Mouse (Mus musculus) erythroblast, embryonic 14.5 days (primary cell): ENCODE measurements around the gene Dclre1c. TPM values are rescaled to one million over a fixed set of nuclear protein-coding genes. Genes with fewer than 3 reads are reported as not detected.

Experiments
- H3K27me3 ChIP-seq: 2 replicates; pipeline ENCODE4 v1.6.1; 2012; ENCODE audit warnings: inconsistent platforms; ENCODE audit not compliant: control insufficient read depth
- H3K36me3 ChIP-seq: 2 replicates; pipeline ENCODE4 v1.6.1; 2012; ENCODE audit warnings: mild to moderate bottlenecking, inconsistent platforms; ENCODE audit not compliant: control insufficient read depth
- H3K4me1 ChIP-seq: 2 replicates; pipeline ENCODE4 v1.6.1; 2012; ENCODE audit warnings: inconsistent platforms; ENCODE audit not compliant: control insufficient read depth
- H3K4me3 ChIP-seq: replicated peaks from 2 replicates; pipeline ENCODE3; 2012; ENCODE audit warnings: moderate library complexity, mild to moderate bottlenecking, inconsistent platforms
- H3K9me3 ChIP-seq: 2 replicates; pipeline ENCODE4 v1.6.1; 2012; ENCODE audit warnings: low read length, inconsistent platforms, mixed read lengths; ENCODE audit not compliant: control insufficient read depth
- GATA1 ChIP-seq: IDR thresholded peaks from 2 replicates; pipeline ENCODE4 v1.6.1; 2012; ENCODE audit warnings: low read length, inconsistent platforms, mixed read lengths
- TAL1 ChIP-seq: IDR thresholded peaks from 3 replicates; pipeline ENCODE4 v1.6.1; 2012; ENCODE audit warnings: low read length, inconsistent platforms, mixed read lengths
- polyA plus RNA-seq: library from polyadenylated mRNA; stranded (reverse); fragments of >175 nt; gene quantifications from 2 replicates; pipeline ENCODE4 v1.2.3, GENCODE M21; 2012

Dclre1c gene
- polyA plus RNA-seq, 1 experiment, result 0.02 TPM

DNA sequence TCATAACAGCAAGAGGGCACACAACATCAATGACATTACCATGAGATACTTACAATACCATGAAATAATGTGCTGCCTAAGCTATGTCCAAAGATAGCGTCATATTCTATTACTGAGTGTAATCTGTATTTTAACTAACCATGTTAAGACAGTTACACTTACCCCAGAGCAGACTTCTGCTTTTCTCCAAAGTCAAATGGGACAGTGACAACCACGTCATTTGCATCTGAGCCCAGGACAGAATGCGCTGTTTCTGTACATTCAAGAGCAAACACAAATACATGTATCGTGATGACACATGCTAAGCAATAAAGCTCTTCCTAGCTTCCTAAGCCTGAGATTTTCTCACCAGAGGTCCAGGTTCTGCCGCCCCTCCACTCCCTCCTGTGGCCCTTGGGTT, 77.0 kb downstream of the Dclre1c start:
- Histone ChIP-seq H3K4me3 (no peak overlapping the region), H3K9me3 (no peaks in the 10 kb centered on the region), H3K4me1 (peaks cover 20% of the 10 kb centered on the region), H3K36me3 (peaks cover 92% of the 10 kb centered on the region), H3K27me3 (no peaks in the 10 kb centered on the region)
- TF ChIP-seq TAL1, result no peak
- no peak for TF ChIP-seq GATA1

DNA sequence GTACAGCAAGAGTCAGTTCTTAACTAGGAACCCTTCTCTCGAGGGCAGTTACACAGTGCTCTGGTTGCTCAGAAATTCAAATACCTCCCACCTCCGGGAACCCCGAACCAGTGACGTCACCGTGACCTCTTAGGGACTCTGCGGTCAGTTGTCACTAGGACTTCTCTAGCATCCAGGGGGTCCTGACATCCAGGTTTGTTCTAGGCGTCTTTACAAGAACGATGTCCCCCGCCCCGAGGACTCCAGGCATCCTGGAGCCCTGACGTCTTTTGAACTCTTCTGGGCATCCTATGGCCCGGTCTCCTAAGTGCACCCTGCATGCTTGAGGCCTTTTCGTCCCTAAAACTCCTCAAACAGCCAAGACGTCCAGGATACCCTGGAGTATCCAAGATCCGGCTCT, 88.1 kb downstream of the Dclre1c start:
- TF ChIP-seq TAL1 (no peak), GATA1 (no peak)
- Histone ChIP-seq H3K27me3 (no peaks in the 10 kb centered on the region), H3K4me3 (peak overlapping the region; percentile 75), H3K4me1 (peaks cover 24% of the 10 kb centered on the region), H3K9me3 (no peaks in the 10 kb centered on the region), H3K36me3 (peaks cover 43% of the 10 kb centered on the region)

DNA sequence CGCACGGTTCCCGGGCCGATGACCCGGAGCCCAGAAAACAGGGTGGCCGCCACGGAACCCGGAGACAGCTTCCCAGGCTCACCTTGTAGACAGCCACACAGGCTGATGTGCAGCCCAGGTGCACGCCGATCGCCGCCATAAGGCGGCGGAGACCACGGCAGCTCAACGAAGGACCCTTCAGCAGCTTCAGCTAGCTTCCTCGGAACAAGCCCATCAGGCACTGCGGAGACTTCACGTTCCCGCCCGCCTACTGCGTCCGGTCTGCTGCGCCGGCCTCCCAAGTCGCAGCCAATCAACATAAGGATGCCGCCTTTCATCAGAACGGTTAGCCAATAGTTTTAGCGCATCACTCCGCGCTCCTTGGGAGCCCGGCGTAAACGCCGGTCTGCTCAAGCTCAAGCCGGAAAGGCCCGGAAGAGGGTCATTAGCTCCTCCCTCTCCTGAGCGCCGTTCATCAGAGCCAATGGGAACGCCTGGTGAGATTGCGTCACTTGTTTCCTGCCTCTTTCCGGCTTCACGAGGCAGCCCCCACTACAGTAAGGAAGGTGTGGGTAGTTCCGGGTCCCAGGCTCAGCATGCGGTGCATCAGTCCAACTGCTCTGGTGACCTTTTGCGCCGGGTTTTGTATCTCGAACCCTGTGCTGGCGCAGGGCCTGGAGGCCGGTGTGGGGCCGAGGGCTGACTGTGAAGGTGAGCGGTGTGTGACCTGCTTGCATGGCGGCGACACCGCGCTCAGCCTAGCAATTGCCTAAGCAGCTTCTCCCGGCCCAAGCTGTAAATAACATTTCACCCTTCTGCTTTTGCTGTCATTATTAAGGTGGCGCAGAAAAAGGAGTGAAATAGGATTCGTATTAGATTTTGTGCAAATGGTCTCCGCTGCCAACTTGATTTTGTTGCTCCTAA, 88.9 kb downstream of the Dclre1c start, which contains the start of the genes Gm45902, Hspa14 and Cdnf:
Gene Gm45902 (minus strand): TSS at position 239 of the 903 bp plus-strand sequence.
Gene Hspa14 (minus strand): TSS at position 263 of the 903 bp plus-strand sequence.
Gene Cdnf (plus strand): TSS at position 479 of the 903 bp plus-strand sequence.
- peaks cover 24% of the 10 kb centered on the region for H3K4me1 ChIP-seq
- H3K27me3 ChIP-seq, result no peaks in the 10 kb centered on the region
- H3K4me3 ChIP-seq, result peak within 1 kb of the TSS; percentile 75
- no peak for TF ChIP-seq TAL1
- TF ChIP-seq GATA1, result no peak
- no peaks in the 10 kb centered on the region for H3K9me3 ChIP-seq
- peaks cover 36% of the 10 kb centered on the region for H3K36me3 ChIP-seq

Other genes with a start within 250 kb of the Dclre1c start
- 0.70 and 1.3 TPM in 2 replicates for gene Nmt2, start 139.9 kb upstream of the Dclre1c start, polyA plus RNA-seq
- gene Rpp38, start 91.5 kb upstream of the Dclre1c start, polyA plus RNA-seq, result 0.03 and 0.11 TPM in 2 replicates
- gene Acbd7, start 88.0 kb upstream of the Dclre1c start, polyA plus RNA-seq, result not detected in 2 replicates
- not detected in 2 replicates for gene Olah, start 26.9 kb upstream of the Dclre1c start, polyA plus RNA-seq
- not detected in 2 replicates for gene Meig1, start 1.5 kb upstream of the Dclre1c start, polyA plus RNA-seq
- gene Suv39h2, start 50.9 kb downstream of the Dclre1c start, polyA plus RNA-seq, result 0.12 and 0.31 TPM in 2 replicates
- 0.10 and 0.11 TPM in 2 replicates for gene Gm45902, start 88.7 kb downstream of the Dclre1c start, polyA plus RNA-seq
- 0.74 and 0.87 TPM in 2 replicates for gene Hspa14, start 88.7 kb downstream of the Dclre1c start, polyA plus RNA-seq
- gene Cdnf, start 88.9 kb downstream of the Dclre1c start, polyA plus RNA-seq, result 0.02 TPM in 1 of 2 replicates, not detected in the other
- 0.39 and 0.90 TPM in 2 replicates for gene Fam107b, start 146.4 kb downstream of the Dclre1c start, polyA plus RNA-seq